Mouse (Mus musculus) urinary bladder, postnatal 4 days (tissue): Measurements from ENCODE around the gene Hist1h2ae.
"Not testable (repeated sequence)": the region's sequence is repeated elsewhere in the genome, so short reads cannot be mapped to it uniquely, and the experiment has no call there.

Source experiments
- DNase-seq, 2 experiments: peaks; one replicate each; pipeline ENCODE4 v3.0.0; 2021 to 2022; ENCODE audit warnings: low spot score in 2 of 2

The Hist1h2ae gene

GRCm38 (mm10) chr13:23583387-23584068, 12.5 kb upstream of the Hist1h2ae start:
- DNase-seq, result no peak

- DNase-seq, result no peak
Measured at GRCm38 (mm10) chr13:23582219-23583056, 11.4 kb upstream of the Hist1h2ae start.

DNA sequence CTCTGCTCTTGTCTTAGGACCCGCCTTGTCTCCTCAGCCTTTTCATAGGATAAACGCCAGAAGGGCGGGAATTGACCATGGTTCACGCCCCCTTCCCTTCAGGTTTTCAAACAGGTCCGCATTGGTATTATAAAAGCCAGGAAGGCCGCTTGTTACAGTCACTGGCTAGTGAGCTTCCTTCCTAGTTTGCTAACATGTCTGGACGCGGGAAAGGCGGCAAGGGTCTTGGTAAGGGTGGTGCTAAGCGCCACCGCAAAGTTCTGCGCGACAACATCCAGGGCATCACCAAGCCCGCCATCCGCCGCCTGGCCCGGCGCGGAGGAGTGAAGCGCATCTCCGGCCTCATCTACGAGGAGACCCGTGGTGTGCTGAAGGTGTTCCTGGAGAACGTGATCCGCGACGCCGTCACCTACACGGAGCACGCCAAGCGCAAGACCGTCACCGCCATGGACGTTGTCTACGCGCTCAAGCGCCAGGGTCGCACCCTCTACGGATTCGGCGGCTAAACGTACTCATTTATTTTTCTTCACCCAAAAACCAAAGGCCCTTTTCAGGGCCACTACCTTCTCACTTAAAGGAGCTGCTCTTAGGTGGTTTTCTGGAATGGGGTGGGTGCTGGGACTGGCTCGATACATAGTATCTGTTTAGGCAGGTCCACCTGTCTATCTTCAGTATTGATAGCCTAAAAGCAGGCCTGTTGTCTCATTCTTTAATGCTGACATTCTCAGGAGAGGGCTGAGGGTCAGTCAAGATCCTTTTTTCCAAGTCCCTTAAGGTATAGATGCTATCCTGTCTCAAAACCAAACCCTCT, 10.6 kb upstream of the Hist1h2ae start, which contains the start of gene Hist1h4d:
Gene Hist1h4d (plus strand): TSS at position 191 of the 811 bp plus-strand sequence.
- peak; percentile 94 to 95 for DNase-seq

GRCm38 (mm10) chr13:23577835-23578234, 6.8 kb upstream of the Hist1h2ae start:
- no peak for DNase-seq

DNA sequence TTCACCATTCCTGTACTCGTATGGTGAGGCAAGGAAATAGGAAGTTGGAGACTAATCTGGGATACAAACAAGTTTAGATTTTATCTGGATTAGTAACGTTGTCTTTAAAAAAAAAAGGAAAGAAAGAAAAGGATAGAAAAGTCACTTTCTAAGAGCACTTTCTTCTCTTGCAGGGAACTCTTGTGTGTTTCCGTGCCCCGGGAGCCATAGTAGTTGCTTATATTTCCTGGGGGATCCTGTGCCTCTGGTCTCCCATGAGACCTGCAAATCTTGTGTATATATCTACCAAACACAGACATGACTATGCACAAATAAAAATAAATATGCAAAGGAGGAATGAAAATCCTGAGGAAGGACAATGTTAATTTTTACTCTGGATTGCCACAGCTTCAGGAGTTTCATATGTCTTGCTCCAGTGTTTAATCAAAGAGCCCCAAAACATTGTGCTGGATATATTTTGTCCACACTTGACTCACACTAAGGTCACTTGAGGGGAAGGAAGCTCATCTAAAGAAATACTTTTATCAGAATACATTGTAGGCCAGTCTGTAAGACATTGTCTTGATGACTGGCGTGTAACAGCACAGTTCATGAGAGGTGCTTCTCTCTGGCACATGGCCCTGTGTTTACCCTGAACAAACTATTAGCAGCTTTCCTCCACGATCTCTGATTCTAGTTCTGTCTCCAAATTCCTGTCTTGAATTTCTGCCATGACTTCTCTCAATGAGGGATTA, 6.1 kb upstream of the Hist1h2ae start:
- no peak for DNase-seq

GRCm38 (mm10) chr13:23576351-23576881, 5.4 kb upstream of the Hist1h2ae start:
- DNase-seq, result no peak

- DNase-seq, result not testable (repeated sequence)
Measured at GRCm38 (mm10) chr13:23575864-23576313, 4.9 kb upstream of the Hist1h2ae start.

GRCm38 (mm10) chr13:23575271-23575851, 4.3 kb upstream of the Hist1h2ae start, which contains the start of gene Hist1h3d:
Hist1h3d (plus strand) TSS chr13:23575763.
- DNase-seq, result peak in 1 of 2 experiments; percentile 33

DNA sequence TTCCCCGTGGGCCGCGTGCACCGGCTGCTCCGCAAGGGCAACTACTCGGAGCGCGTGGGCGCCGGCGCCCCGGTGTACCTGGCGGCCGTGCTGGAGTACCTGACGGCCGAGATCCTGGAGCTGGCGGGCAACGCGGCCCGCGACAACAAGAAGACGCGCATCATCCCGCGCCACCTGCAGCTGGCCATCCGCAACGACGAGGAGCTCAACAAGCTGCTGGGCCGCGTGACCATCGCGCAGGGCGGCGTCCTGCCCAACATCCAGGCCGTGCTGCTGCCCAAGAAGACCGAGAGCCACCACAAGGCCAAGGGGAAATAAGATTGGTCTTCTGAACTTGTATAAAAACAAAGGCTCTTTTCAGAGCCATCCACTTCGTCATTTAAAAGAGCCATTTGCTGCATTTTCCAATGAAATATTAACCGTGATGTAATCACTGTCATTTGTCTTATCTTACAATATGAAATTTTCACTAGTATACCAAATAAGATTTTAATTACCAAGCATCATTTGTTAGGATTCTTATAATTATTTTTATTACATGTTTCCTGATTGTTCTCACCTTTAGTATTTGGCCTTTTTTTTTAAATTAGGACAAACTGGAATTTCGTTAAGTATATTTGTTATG, 3.6 kb upstream of the Hist1h2ae start:
- DNase-seq, result not testable (repeated sequence)

DNA sequence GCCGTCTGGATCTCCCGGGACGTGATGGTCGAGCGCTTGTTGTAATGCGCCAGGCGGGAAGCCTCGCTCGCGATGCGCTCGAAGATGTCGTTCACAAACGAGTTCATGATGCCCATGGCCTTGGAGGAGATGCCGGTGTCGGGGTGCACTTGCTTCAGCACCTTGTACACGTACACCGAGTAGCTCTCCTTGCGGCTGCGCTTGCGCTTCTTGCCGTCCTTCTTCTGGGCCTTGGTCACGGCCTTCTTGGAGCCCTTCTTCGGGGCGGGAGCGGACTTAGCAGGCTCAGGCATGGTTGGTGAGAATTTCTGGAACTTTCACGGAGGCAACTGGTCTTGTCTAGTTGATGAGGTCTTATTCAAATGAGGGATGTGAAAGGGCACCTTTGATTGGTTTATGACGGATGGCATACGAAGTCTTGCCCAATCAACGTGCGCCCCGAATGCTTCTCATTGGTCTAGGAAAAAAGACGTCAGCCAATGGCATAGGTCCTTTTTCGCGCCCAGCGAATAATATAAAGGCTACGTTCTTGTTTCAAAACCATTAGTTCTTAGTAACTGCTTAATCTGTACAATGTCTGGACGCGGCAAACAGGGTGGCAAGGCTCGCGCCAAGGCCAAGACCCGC, 3.0 kb upstream of the Hist1h2ae start, which contains the start of the genes Hist1h2bf and Hist1h2ad:
Gene Hist1h2bf (minus strand): TSS at position 299 of the 627 bp plus-strand sequence.
Gene Hist1h2ad (plus strand): TSS at position 484 of the 627 bp plus-strand sequence.
- peak; percentile 86 for DNase-seq

- not testable (repeated sequence) for DNase-seq
Measured at GRCm38 (mm10) chr13:23573034-23573897, 2.2 kb upstream of the Hist1h2ae start.

DNA sequence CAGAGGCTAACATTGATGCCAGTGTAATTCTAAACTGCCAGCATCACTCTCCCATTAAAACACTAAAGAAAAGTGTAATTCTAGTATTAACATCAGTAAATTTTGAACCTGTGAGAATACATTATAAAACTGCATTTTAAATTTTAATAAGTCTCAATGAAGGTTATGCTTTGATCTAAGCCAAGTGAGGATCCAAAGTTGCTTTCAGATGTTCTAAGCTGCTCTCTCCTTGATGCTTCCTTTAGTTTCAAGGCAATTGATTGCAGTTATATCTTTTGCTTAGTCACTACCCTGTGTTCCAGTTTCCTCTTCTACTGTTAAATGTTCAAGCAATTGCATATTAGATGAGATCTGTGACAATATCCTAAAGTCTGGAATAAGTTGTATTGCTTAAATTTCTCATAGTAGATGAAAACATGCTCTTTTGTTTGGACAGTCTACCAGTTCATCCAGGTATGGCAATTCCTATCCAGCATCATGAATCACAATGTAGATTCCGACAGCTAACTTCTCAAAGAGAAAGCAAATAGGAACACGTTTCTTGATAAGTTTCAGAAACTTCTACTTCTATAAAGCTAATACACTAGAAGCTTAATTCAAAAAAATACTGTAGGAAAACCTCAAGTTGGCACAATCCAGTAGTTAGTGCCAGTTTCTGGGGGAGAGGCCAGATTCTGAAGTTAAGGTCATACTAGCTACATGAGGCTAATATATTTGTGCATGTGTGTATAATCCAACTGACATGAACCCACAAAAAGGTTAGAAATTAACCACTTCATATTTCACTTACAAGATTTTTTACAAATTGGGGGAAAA, 1.4 kb upstream of the Hist1h2ae start:
- DNase-seq, result no peak

- not testable (repeated sequence) for DNase-seq
Measured at GRCm38 (mm10) chr13:23571504-23572217, 641 bp upstream of the Hist1h2ae start.

GRCm38 (mm10) chr13:23570261-23571021, 579 bp downstream of the Hist1h2ae start:
- not testable (repeated sequence) for DNase-seq

- no peak for DNase-seq
Measured at GRCm38 (mm10) chr13:23564482-23564881, 6.5 kb downstream of the Hist1h2ae start.
